ENCODE assay signal across 10 mouse cellular contexts in genomic region chr16:35587866-35588465, GRCm38 (mm10). TPM values are rescaled to one million over a fixed set of nuclear protein-coding genes. Genes with fewer than 3 reads are reported as not detected.
DNase-seq lines count a peak whose midpoint lies in the region; ATAC-seq lines count a peak whose summit lies in the region.
"Had no signal": no experiment of that assay in that cellular context is flagged by ENCODE, and none has a peak within 500 bp of the region (broad histone marks: within the 10 kb centered on the region; RNA-seq: fewer than 3 reads in every experiment).

No protein-coding gene starts in this region.

- no peaks in the 10 kb centered on the region for H3K36me3 ChIP-seq in liver, embryonic 11.5 days (ENCODE audit: control insufficient read depth, insufficient read depth, low read length)
- H3K36me3 ChIP-seq in embryonic facial prominence, embryonic 13.5 days = no peaks in the 10 kb centered on the region
- H3K36me3 ChIP-seq in limb, embryonic 11.5 days (ENCODE audit: control insufficient read depth, insufficient read depth, low read length) = no peaks in the 10 kb centered on the region
- no peaks in the 10 kb centered on the region for H3K36me3 ChIP-seq in stomach, embryonic 14.5 days (ENCODE audit: control insufficient read depth, insufficient read depth, low read length)

- 0 out of 2 replicates have a peak, but pooled peaks cover 2% of the 10 kb centered on the region for H3K4me1 ChIP-seq in liver, embryonic 11.5 days (replicated peaks; ENCODE audit: control insufficient read depth, insufficient read depth, low read length)
- peaks cover 54% of the 10 kb centered on the region for H3K4me1 ChIP-seq in embryonic facial prominence, embryonic 13.5 days
- H3K4me1 ChIP-seq in limb, embryonic 11.5 days (ENCODE audit: control insufficient read depth, insufficient read depth, low read length) = peaks cover 29% of the 10 kb centered on the region
- peaks cover 28% of the 10 kb centered on the region for H3K4me1 ChIP-seq in stomach, embryonic 14.5 days (ENCODE audit: control insufficient read depth, insufficient read depth, low read length)

- H3K4me3 ChIP-seq in liver, embryonic 11.5 days (ENCODE audit: low read depth, low read length) = 0 out of 2 replicates have a peak overlapping the region, but pooled peaks have one; percentile 20
- peak overlapping the region; percentile 21 for H3K4me3 ChIP-seq in embryonic facial prominence, embryonic 13.5 days
- no peak overlapping the region for H3K4me3 ChIP-seq in limb, embryonic 11.5 days (ENCODE audit: low read depth, low read length)
- no peak overlapping the region for H3K4me3 ChIP-seq in stomach, embryonic 14.5 days (ENCODE audit: low read depth, low read length)
- H3K4me3 ChIP-seq: erythroblast, embryonic 14.5 days had no signal

- H3K4me2 ChIP-seq in liver, embryonic 11.5 days = peak overlapping the region; percentile 39; the same call in 1 of the 2 replicates
- H3K4me2 ChIP-seq in embryonic facial prominence, embryonic 13.5 days = peak overlapping the region; percentile 53
- peak overlapping the region; percentile 45 for H3K4me2 ChIP-seq in limb, embryonic 11.5 days (ENCODE audit: low read depth, severe bottlenecking)
- peak overlapping the region; percentile 17; the same call in 1 of the 2 replicates for H3K4me2 ChIP-seq in stomach, embryonic 14.5 days (replicated peaks; ENCODE audit: low read depth, low read length)

- peaks cover 43% of the 10 kb centered on the region for H3K27me3 ChIP-seq in liver, embryonic 11.5 days (replicated peaks; ENCODE audit: control insufficient read depth, insufficient read depth, low read length)
- H3K27me3 ChIP-seq in embryonic facial prominence, embryonic 13.5 days = peaks cover 14% of the 10 kb centered on the region
- no peaks in the 10 kb centered on the region for H3K27me3 ChIP-seq in limb, embryonic 11.5 days (ENCODE audit: control insufficient read depth, insufficient read depth, low read length)
- no peaks in the 10 kb centered on the region for H3K27me3 ChIP-seq in stomach, embryonic 14.5 days (ENCODE audit: control insufficient read depth, insufficient read depth, low read length)
- H3K27me3 ChIP-seq: Patski had no signal

- no peak overlapping the region for H3K27ac ChIP-seq in liver, embryonic 11.5 days (ENCODE audit: low read depth, low read length)
- peak overlapping the region; percentile 64; the same call in 1 of the 2 replicates for H3K27ac ChIP-seq in embryonic facial prominence, embryonic 13.5 days
- H3K27ac ChIP-seq in limb, embryonic 11.5 days (replicated peaks; ENCODE audit: low read depth, low read length) = no peak overlapping the region
- no peak overlapping the region for H3K27ac ChIP-seq in stomach, embryonic 14.5 days (ENCODE audit: low read length)

- peak; percentile 36 for DNase-seq in liver, embryonic 11.5 days (ENCODE audit: low spot score)
- DNase-seq in liver = no peak
- DNase-seq in limb, embryonic 11.5 days (ENCODE audit: low spot score) = peak; percentile 55
- no peak for DNase-seq in adrenal gland, adult 18-20 months (ENCODE audit: low spot score in 2 of 2)
- no peak for DNase-seq in layer of hippocampus, postnatal 25 days (ENCODE audit: extremely low spot score in 1 of 2, low spot score in 1 of 2)

- no peak overlapping the region for H3K9ac ChIP-seq in liver, embryonic 11.5 days (ENCODE audit: low read depth, low read length)
- peak overlapping the region; percentile 51 for H3K9ac ChIP-seq in embryonic facial prominence, embryonic 13.5 days
- peak overlapping the region; percentile 41 for H3K9ac ChIP-seq in limb, embryonic 11.5 days (ENCODE audit: low read length)
- no peak overlapping the region for H3K9ac ChIP-seq in stomach, embryonic 14.5 days (replicated peaks; ENCODE audit: low read depth, low read length)

- ATAC-seq in liver, embryonic 11.5 days (replicated peaks; ENCODE audit: low FRiP score) = no peak
- no peak for ATAC-seq in embryonic facial prominence, embryonic 13.5 days (ENCODE audit: insufficient number of reproducible peaks, insufficient read depth, low FRiP score, low TSS enrichment, low read depth)
- ATAC-seq in limb, embryonic 11.5 days (ENCODE audit: insufficient number of reproducible peaks, low FRiP score, low TSS enrichment, low read depth) = no peak
- ATAC-seq in stomach, embryonic 14.5 days (ENCODE audit: insufficient number of reproducible peaks, insufficient read depth, low FRiP score, low read depth) = no peak
- ATAC-seq in monocyte, adult 5-6 weeks (replicated peaks; ENCODE audit: insufficient number of reproducible peaks, low FRiP score, low TSS enrichment, poor library complexity, severe bottlenecking) = no peak
- ATAC-seq: Patski had no signal

- no peaks in the 10 kb centered on the region for H3K9me3 ChIP-seq in liver, embryonic 11.5 days (ENCODE audit: control insufficient read depth, low read length)
- no peaks in the 10 kb centered on the region for H3K9me3 ChIP-seq in embryonic facial prominence, embryonic 13.5 days
- H3K9me3 ChIP-seq in limb, embryonic 11.5 days (ENCODE audit: control insufficient read depth, low read length) = no peaks in the 10 kb centered on the region
- no peaks in the 10 kb centered on the region for H3K9me3 ChIP-seq in stomach, embryonic 14.5 days (ENCODE audit: control insufficient read depth, low read depth, low read length)

- WGBS in liver, embryonic 11.5 days = 9% methylated on average over 20 of the region's 20 CpGs
- WGBS in embryonic facial prominence, embryonic 13.5 days = 9% methylated on average over 17 of the region's 20 CpGs
- 8% methylated on average over 20 of the region's 20 CpGs for WGBS in limb, embryonic 11.5 days
- 11% methylated on average over 20 of the region's 20 CpGs for WGBS in stomach, embryonic 14.5 days

RNA-seq across cellular contexts. Expression of gene Sema5b, which starts 47.0 kb away (rescaled TPM):
- polyA plus RNA-seq in liver, embryonic 11.5 days (2014; fragmentation: Nextera tagmentation; extraction: Ambion mirVana) = 0.88 and 1.4 TPM in 2 replicates
- 5.0 and 5.8 TPM in 2 replicates for polyA plus RNA-seq in embryonic facial prominence, embryonic 13.5 days (2015; fragmentation: Nextera tagmentation; extraction: Ambion mirVana)
- 2.2 and 2.6 TPM in 2 replicates for polyA plus RNA-seq in limb, embryonic 11.5 days (2014; fragmentation: Nextera tagmentation; extraction: Ambion mirVana)
- polyA plus RNA-seq in stomach, embryonic 14.5 days (2014; fragmentation: Nextera tagmentation; extraction: Ambion mirVana) = 5.2 and 6.1 TPM in 2 replicates
- 1 to 10 TPM in 1 of 2 experiments, under 1 TPM in 1; 0.43 to 9.0 TPM for total RNA-seq in adrenal gland, adult 18-20 months (2021)
- 10 to 100 TPM; 14.1 to 18.2 TPM for total RNA-seq in layer of hippocampus, postnatal 25 days (2021)
- total RNA-seq in monocyte, adult 5-6 weeks (2017) = not detected in 3 replicates

Comparison
In these comparisons a context has a peak if more than half of its experiments do, and no peak if none do; other contexts are left out.
1. DNase-seq: peak in liver, embryonic 11.5 days (single experiment) and limb, embryonic 11.5 days (single experiment); none in liver (single experiment), adrenal gland, adult 18-20 months (0 of 2) and layer of hippocampus, postnatal 25 days (0 of 2).
2. H3K4me3 ChIP-seq: peak in liver, embryonic 11.5 days (single experiment) and embryonic facial prominence, embryonic 13.5 days (single experiment); none in limb, embryonic 11.5 days (single experiment) and stomach, embryonic 14.5 days (single experiment).
3. H3K9ac ChIP-seq: peak in embryonic facial prominence, embryonic 13.5 days (single experiment) and limb, embryonic 11.5 days (single experiment); none in liver, embryonic 11.5 days (single experiment) and stomach, embryonic 14.5 days (single experiment).
4. Peak in every context shown above with its lines, with median percentiles within 50 percentile points of each other: H3K4me2 ChIP-seq.